In genomic region chr11:59332938-59333337, GRCm38 (mm10) we compare ENCODE assay signal across 25 mouse cellular contexts. TPM values are rescaled to one million over a fixed set of nuclear protein-coding genes. Genes with fewer than 3 reads are reported as not detected.
DNase-seq lines count a peak whose midpoint lies in the region; ATAC-seq and TF ChIP-seq lines count a peak whose summit lies in the region.
"Had no signal": no experiment of that assay in that cellular context is flagged by ENCODE, and none has a peak within 500 bp of the region (broad histone marks: within the 10 kb centered on the region; RNA-seq: fewer than 3 reads in every experiment).

No protein-coding gene starts in this region.

- H3K9me3 ChIP-seq in stomach, embryonic 16.5 days (replicated peaks; ENCODE audit: control insufficient read depth, low read length): no peaks in the 10 kb centered on the region
- H3K9me3 ChIP-seq in stomach, postnatal 0 days (ENCODE audit: control insufficient read depth, low read length): no peaks in the 10 kb centered on the region
- H3K9me3 ChIP-seq: heart, embryonic 15.5 days had no signal

- no peak overlapping the region for H3K4me3 ChIP-seq in stomach, embryonic 16.5 days (replicated peaks; ENCODE audit: low read length)
- no peak overlapping the region for H3K4me3 ChIP-seq in stomach, postnatal 0 days (ENCODE audit: low read depth, low read length)
- H3K4me3 ChIP-seq: heart, adult 2 months; heart, embryonic 15.5 days had no signal

- DNase-seq in frontal cortex, postnatal 10 days (ENCODE audit: low spot score in 2 of 2): no peak
- DNase-seq in layer of hippocampus, adult 9-11 months: peak; percentile 58
- no peak for DNase-seq in layer of hippocampus, postnatal 36 days
- DNase-seq in stomach, postnatal 0 days (ENCODE audit: low spot score): no peak
- DNase-seq in thymus, adult 18-20 months: no peak
- DNase-seq: adrenal gland, postnatal 14 days; cerebellum, adult 18-20 months; cerebellum, adult 9-11 months; cerebellum, postnatal 36 days; forebrain, postnatal 0 days; gastrocnemius, postnatal 14 days; heart, adult 2 months; heart, postnatal 14 days had no signal

- H3K27ac ChIP-seq in stomach, embryonic 16.5 days (ENCODE audit: low read length): 0 out of 2 replicates have a peak overlapping the region, but pooled peaks have one; percentile 41
- no peak overlapping the region for H3K27ac ChIP-seq in stomach, postnatal 0 days (replicated peaks)
- H3K27ac ChIP-seq: heart, adult 2 months; heart, embryonic 15.5 days; hindbrain, embryonic 14.5 days had no signal

- H3K9ac ChIP-seq in stomach, embryonic 16.5 days (ENCODE audit: low read length): no peak overlapping the region
- H3K9ac ChIP-seq in stomach, postnatal 0 days (ENCODE audit: low read length): no peak overlapping the region
- H3K9ac ChIP-seq: forebrain, postnatal 0 days; heart, embryonic 15.5 days; hindbrain, embryonic 14.5 days had no signal

- TF ChIP-seq EP300 in stomach, postnatal 0 days (optimal IDR thresholded peaks at IDR 0.05): no peak

- no peaks in the 10 kb centered on the region for H3K27me3 ChIP-seq in stomach, embryonic 16.5 days (ENCODE audit: control insufficient read depth, insufficient read depth, low read length)
- no peaks in the 10 kb centered on the region for H3K27me3 ChIP-seq in stomach, postnatal 0 days (ENCODE audit: control insufficient read depth, insufficient read depth, low read length)
- H3K27me3 ChIP-seq: Patski had no signal

- WGBS in stomach, embryonic 16.5 days: 37% methylated on average over 9 of the region's 9 CpGs
- 34% methylated on average over 9 of the region's 9 CpGs for WGBS in stomach, postnatal 0 days

- 0 out of 2 replicates have a peak, but pooled peaks have one; percentile 4 for ATAC-seq in frontal cortex, adult (ENCODE audit: low TSS enrichment)
- ATAC-seq in stomach, embryonic 16.5 days (ENCODE audit: insufficient read depth, low FRiP score): no peak
- ATAC-seq in stomach, postnatal 0 days (ENCODE audit: low FRiP score, low TSS enrichment): no peak
- ATAC-seq: activated CD4-positive, CD25-positive, alpha-beta regulatory T cell, adult 4 months; forebrain, postnatal 0 days; Patski had no signal

- peaks cover 11% of the 10 kb centered on the region; the same call in 1 of the 2 replicates for H3K4me1 ChIP-seq in stomach, embryonic 16.5 days (ENCODE audit: control insufficient read depth, insufficient read depth, low read length)
- peaks cover under 1% of the 10 kb centered on the region; the same call in 1 of the 2 replicates for H3K4me1 ChIP-seq in stomach, postnatal 0 days (replicated peaks; ENCODE audit: control insufficient read depth, insufficient read depth)

- no peak overlapping the region for H3K4me2 ChIP-seq in stomach, embryonic 16.5 days (ENCODE audit: low read depth, low read length)
- H3K4me2 ChIP-seq in stomach, postnatal 0 days (replicated peaks; ENCODE audit: low read depth): no peak overlapping the region
- H3K4me2 ChIP-seq: heart, embryonic 11.5 days; heart, embryonic 15.5 days; hindbrain, embryonic 14.5 days had no signal

- TF ChIP-seq CTCF in stomach, postnatal 0 days (IDR thresholded peaks at IDR 0.05; ENCODE audit: low read depth): no peak

- H3K36me3 ChIP-seq in stomach, embryonic 16.5 days (ENCODE audit: control insufficient read depth, insufficient read depth, low read length): no peaks in the 10 kb centered on the region
- H3K36me3 ChIP-seq in stomach, postnatal 0 days (ENCODE audit: control insufficient read depth, insufficient read depth, low read length): no peaks in the 10 kb centered on the region; the same call in 1 of the 2 replicates
- H3K36me3 ChIP-seq: heart, embryonic 15.5 days had no signal

RNA-seq across cellular contexts. Expression of gene Wnt9a, which starts 26.2 kb away (rescaled TPM):
- 1 to 10 TPM; 3.1 to 3.6 TPM for total RNA-seq in layer of hippocampus, postnatal 36 days (2021)
- polyA plus RNA-seq in stomach, embryonic 16.5 days (2015; fragmentation: Nextera tagmentation; extraction: Ambion mirVana): 5.6 and 5.8 TPM in 2 replicates
- polyA plus RNA-seq in stomach, postnatal 0 days (2015; fragmentation: Nextera tagmentation; extraction: Ambion mirVana): 2.3 and 2.8 TPM in 2 replicates
- total RNA-seq: CH12.LX had no signal
- polyA plus RNA-seq: activated CD4-positive, CD25-positive, alpha-beta regulatory T cell, adult 4 months had no signal

RNA-seq across cellular contexts. Expression of gene Wnt3a, which starts 42.4 kb away (rescaled TPM):
- not detected for total RNA-seq in layer of hippocampus, postnatal 36 days (2021)
- polyA plus RNA-seq in stomach, embryonic 16.5 days (2015; fragmentation: Nextera tagmentation; extraction: Ambion mirVana): 0.23 and 0.62 TPM in 2 replicates
- 2.0 and 2.5 TPM in 2 replicates for polyA plus RNA-seq in stomach, postnatal 0 days (2015; fragmentation: Nextera tagmentation; extraction: Ambion mirVana)
- total RNA-seq: adrenal gland, adult 18-20 months; adrenal gland, postnatal 14 days; CH12.LX; gastrocnemius, postnatal 14 days; heart, adult 2 months; heart, postnatal 14 days; hematopoietic stem cell, adult 5-6 weeks had no signal
- polyA plus RNA-seq: heart, adult 2 months; heart, embryonic 11.5 days; heart, embryonic 15.5 days; Patski had no signal

RNA-seq across cellular contexts. Expression of gene Prss38, which starts 42.5 kb away (rescaled TPM):
- total RNA-seq in layer of hippocampus, postnatal 36 days (2021): not detected
- not detected in 2 replicates for polyA plus RNA-seq in stomach, embryonic 16.5 days (2015; fragmentation: Nextera tagmentation; extraction: Ambion mirVana)
- polyA plus RNA-seq in stomach, postnatal 0 days (2015; fragmentation: Nextera tagmentation; extraction: Ambion mirVana): 0.07 TPM in 1 of 2 replicates, not detected in the other
- total RNA-seq: adrenal gland, adult 18-20 months; adrenal gland, postnatal 14 days; CH12.LX; forebrain, postnatal 0 days; heart, adult 2 months; heart, postnatal 14 days; hematopoietic stem cell, adult 5-6 weeks had no signal
- polyA plus RNA-seq: activated CD4-positive, CD25-positive, alpha-beta regulatory T cell, adult 4 months; forebrain, embryonic 11.5 days; gonadal fat pad, adult 2 months; heart, adult 2 months; heart, embryonic 11.5 days; heart, embryonic 15.5 days; hindbrain, embryonic 14.5 days; Patski had no signal
